In genomic region chr2:92401091-92401561, GRCm38 (mm10) we compare ENCODE assay signal across 8 mouse cellular contexts. TPM values are rescaled to one million over a fixed set of nuclear protein-coding genes. Genes with fewer than 3 reads are reported as not detected.
DNase-seq lines count a peak whose midpoint lies in the region; ATAC-seq and TF ChIP-seq lines count a peak whose summit lies in the region.

TSS of gene Mapk8ip1 (minus strand) at chr2:92401263.

- peak within 1 kb of the TSS; percentile 96 for H3K9ac ChIP-seq in forebrain, embryonic 16.5 days (replicated peaks; ENCODE audit: low read depth, low read length)
- peak within 1 kb of the TSS; percentile 98 for H3K9ac ChIP-seq in midbrain, embryonic 16.5 days (ENCODE audit: low read depth, low read length)

- DNase-seq in frontal cortex, adult 2 months (ENCODE audit: extremely low spot score in 1 of 2, low spot score in 1 of 2), result no peak
- DNase-seq in frontal cortex, postnatal 36 days (ENCODE audit: low spot score in 2 of 2), result no peak
- no peak for DNase-seq in testis, postnatal 10 days (ENCODE audit: low spot score)
- DNase-seq in left cerebral cortex, postnatal 10 days (ENCODE audit: extremely low spot score in 1 of 2, low spot score in 2 of 2), result peak in 1 of 2 experiments; percentile 61
- DNase-seq in spleen, adult 18-20 months, result no peak

- H3K9me3 ChIP-seq in forebrain, embryonic 16.5 days (ENCODE audit: control insufficient read depth, low read length), result no peaks in the 10 kb centered on the region
- H3K9me3 ChIP-seq in midbrain, embryonic 16.5 days (replicated peaks; ENCODE audit: control insufficient read depth, low read length, poor library complexity, severe bottlenecking), result no peaks in the 10 kb centered on the region

- peak within 1 kb of the TSS; percentile 64 for H3K4me3 ChIP-seq in testis, adult 2 months (ENCODE audit: control insufficient read depth, low read depth, low read length)
- H3K4me3 ChIP-seq in forebrain, embryonic 16.5 days (replicated peaks; ENCODE audit: low read length), result peak within 1 kb of the TSS; percentile 85
- H3K4me3 ChIP-seq in midbrain, embryonic 16.5 days (ENCODE audit: low read depth, low read length), result peak within 1 kb of the TSS; percentile 89

- no peaks in the 10 kb centered on the region for H3K27me3 ChIP-seq in testis, adult 2 months (ENCODE audit: control insufficient read depth, insufficient read depth, low read length)
- H3K27me3 ChIP-seq in forebrain, embryonic 16.5 days (replicated peaks; ENCODE audit: control insufficient read depth, insufficient read depth, low read length), result no peaks in the 10 kb centered on the region
- no peaks in the 10 kb centered on the region for H3K27me3 ChIP-seq in midbrain, embryonic 16.5 days (ENCODE audit: control insufficient read depth, insufficient read depth, low read depth, low read length)

- TF ChIP-seq CTCF in testis, adult 2 months (IDR thresholded peaks at IDR 0.05; ENCODE audit: control insufficient read depth, insufficient read depth, insufficient replicate concordance, low read depth, low read length), result no peak

- no peak for TF ChIP-seq POLR2A in testis, adult 2 months (IDR thresholded peaks at IDR 0.05; ENCODE audit: control insufficient read depth, low read depth, low read length)

- H3K4me1 ChIP-seq in testis, adult 2 months (ENCODE audit: control insufficient read depth, insufficient read depth, low read length), result peaks cover 13% of the 10 kb centered on the region
- H3K4me1 ChIP-seq in forebrain, embryonic 16.5 days (replicated peaks; ENCODE audit: control insufficient read depth, insufficient read depth, low read length), result peaks cover 32% of the 10 kb centered on the region
- peaks cover 27% of the 10 kb centered on the region for H3K4me1 ChIP-seq in midbrain, embryonic 16.5 days (ENCODE audit: control insufficient read depth, insufficient read depth, low read length)

- peak; percentile 65 for ATAC-seq in forebrain, embryonic 16.5 days
- peak; percentile 67 for ATAC-seq in midbrain, embryonic 16.5 days

- under 1% methylated on average over 42 of the region's 59 CpGs for WGBS in forebrain, embryonic 16.5 days
- WGBS in midbrain, embryonic 16.5 days, result 5% methylated on average over 21 of the region's 59 CpGs

- H3K36me3 ChIP-seq in testis, adult 2 months (ENCODE audit: control insufficient read depth, insufficient read depth, low read length), result no peaks in the 10 kb centered on the region
- H3K36me3 ChIP-seq in forebrain, embryonic 16.5 days (ENCODE audit: control insufficient read depth, insufficient read depth), result peaks cover 10% of the 10 kb centered on the region
- peaks cover 8% of the 10 kb centered on the region; the same call in 1 of the 2 replicates for H3K36me3 ChIP-seq in midbrain, embryonic 16.5 days (ENCODE audit: control insufficient read depth, insufficient read depth, low read length)

- H3K27ac ChIP-seq in testis, adult 2 months (ENCODE audit: control insufficient read depth, insufficient read depth, low read depth, low read length), result no peak within 1 kb of the TSS
- H3K27ac ChIP-seq in forebrain, embryonic 16.5 days (ENCODE audit: low read length), result 0 out of 2 replicates have a peak within 1 kb of the TSS, but pooled peaks have one; percentile 15
- H3K27ac ChIP-seq in midbrain, embryonic 16.5 days (ENCODE audit: low read length), result peak within 1 kb of the TSS; percentile 82

- intact Hi-C loops in left cerebral cortex, postnatal 10 days (cut with DNase I), result no loop called here

- H3K4me2 ChIP-seq in forebrain, embryonic 16.5 days (ENCODE audit: low read length), result peak within 1 kb of the TSS; percentile 87
- H3K4me2 ChIP-seq in midbrain, embryonic 16.5 days (ENCODE audit: low read length), result peak within 1 kb of the TSS; percentile 83

RNA-seq across cellular contexts. Expression of gene Mapk8ip1, which starts in this region (rescaled TPM):
- 288 and 299 TPM in 2 replicates for polyA plus RNA-seq in frontal cortex, adult 2 months (2012; rRNA removed)
- 23.2 and 28.4 TPM in 2 replicates for polyA plus RNA-seq in testis, adult 2 months (2012; rRNA removed)
- polyA plus RNA-seq in forebrain, embryonic 16.5 days (2015; fragmentation: Nextera tagmentation; extraction: Ambion mirVana), result 101 TPM in 2 replicates
- total RNA-seq in left cerebral cortex, postnatal 10 days (2021), result 100 to 1,000 TPM; 414 to 421 TPM
- polyA plus RNA-seq in midbrain, embryonic 16.5 days (2015; fragmentation: Nextera tagmentation; extraction: Ambion mirVana), result 126 and 129 TPM in 2 replicates
